Mouse (Mus musculus): ENCODE results near the gene Aimp2.

Gene Aimp2

DNA sequence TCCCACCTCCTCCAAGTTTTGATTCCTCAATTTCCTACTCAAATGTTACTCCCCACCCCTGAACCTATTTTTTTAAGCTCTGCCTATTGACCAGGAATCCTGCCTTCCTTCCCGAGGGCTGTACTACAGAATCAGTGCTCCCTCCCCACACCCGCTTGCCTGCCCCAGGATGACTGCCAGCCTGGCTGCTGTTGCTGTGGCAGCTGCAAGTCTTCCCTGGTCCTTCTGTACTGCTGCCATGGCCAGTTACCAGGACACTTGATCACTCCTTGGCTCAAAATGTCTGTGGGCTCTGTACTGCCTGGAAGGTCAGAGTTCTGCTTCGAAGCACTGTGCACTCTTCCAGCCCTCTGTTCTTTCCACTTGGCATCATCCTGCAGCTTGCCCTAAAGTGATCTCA is 7.5 kb downstream of the Aimp2 start:
- DNase-seq (ENCODE audit: extremely low spot score), result no peak

DNA sequence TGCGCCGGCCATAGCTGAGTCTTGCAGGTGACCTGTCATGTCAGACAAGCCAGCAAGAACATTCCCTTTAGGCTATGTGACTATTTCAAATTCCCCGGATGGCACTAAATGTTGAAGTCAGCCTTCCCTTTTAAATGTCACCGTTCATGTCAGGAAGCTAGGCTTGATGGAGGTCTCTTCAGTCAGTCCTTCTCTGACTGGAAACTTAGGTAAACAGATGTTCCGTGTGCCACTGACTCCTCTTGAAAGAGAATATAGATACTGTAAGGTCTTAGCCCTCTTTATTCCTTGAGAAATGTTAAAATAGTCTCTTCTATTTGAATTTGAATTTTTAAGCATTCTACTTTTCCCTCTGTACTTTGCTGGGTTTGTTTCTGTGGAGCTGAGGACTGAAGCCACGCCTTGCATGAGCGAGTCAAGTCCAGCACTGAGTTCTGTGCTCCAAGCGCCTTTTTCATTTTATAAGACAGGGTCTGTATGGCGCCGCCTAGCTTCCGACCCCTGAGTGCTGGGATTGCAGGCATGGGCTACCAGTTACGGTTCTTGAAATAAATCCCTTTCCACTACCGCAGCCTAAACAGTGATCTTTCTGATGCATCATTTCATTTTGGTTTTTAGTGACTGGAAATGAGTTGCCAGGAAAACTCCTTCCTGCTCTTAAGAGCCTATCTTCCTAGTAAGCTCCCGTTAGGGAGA is 11.9 kb downstream of the Aimp2 start, which contains the start of gene Ankrd61:
Gene Ankrd61 (minus strand): TSS at position 51 of the 696 bp plus-strand sequence.
- no peak for DNase-seq (ENCODE audit: extremely low spot score)

- DNase-seq (ENCODE audit: extremely low spot score), result no peak
These were observed 16.3 kb downstream of the Aimp2 start for GRCm38 (mm10) chr5:143893396-143893795.

DNA sequence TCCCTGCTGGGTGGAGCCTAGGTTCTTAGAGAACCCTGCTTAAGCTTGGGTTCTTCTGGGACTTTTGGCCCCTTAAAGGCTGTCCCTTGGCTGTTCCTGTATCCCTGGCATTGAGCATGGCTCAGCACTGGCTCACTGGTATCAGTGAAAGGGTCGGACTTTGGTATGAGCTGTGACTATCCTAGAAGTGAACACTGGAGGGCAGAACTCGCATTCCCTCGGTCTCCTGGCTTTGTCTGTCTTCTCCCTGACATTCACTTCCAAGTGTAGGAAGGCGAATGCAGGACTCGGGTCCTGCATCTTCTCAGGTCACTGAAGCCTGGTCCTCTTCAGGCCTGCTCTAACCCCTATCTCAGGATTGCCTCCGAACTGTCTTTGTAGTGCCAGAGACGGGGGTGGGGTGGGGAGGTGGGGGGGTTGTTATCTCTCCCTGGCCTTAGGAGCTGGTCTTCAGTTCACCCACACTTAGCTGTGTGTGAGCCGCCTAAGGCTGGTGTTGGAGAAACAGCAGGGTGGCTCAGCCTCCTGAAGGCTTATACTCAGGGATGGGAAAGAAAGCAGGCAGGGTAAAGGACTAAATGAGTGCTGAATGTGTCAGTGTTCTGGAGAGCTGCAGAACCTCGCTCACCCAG is 17.3 kb downstream of the Aimp2 start:
- no peak for DNase-seq (ENCODE audit: extremely low spot score)

DNA sequence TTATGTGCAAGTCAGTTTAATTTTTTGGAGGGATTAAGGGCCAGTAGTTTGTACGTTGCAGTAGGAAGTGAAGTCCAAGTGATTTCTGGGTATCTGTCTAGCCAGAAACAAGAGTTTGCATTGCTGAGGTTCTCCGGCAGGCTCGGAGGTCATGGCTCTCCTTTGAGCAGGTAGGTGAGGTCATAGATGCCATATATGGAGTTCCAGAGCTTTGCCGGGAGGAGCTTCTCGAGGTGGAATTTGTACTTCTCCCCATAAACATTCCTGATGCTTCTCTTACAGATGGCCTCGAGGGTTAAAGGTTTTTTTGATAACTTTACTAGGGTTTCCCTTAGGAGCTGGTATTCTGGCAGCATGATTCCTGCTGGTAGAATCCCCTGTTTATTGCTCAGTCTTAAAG is 18.9 kb downstream of the Aimp2 start:
- no peak for DNase-seq (ENCODE audit: extremely low spot score)

DNA sequence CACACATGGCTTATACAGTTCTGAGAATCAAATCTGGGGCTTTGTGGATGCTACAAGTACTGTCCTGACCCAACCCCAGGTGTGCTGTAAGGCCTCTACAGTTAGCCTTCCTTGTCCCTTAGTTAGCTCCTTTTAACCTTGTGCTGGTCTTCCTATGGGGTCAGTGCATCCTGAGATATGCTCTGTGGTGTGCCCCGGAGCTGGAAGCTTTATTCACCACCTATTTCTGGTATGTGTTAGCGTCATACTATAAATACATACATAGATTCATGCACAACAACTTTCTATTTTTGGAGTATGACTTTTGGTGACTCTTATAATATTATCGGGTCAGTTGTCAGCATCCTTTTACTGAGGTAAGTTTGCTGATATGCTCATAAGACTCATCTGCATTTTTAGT is 24.4 kb downstream of the Aimp2 start:
- no peak for DNase-seq (ENCODE audit: extremely low spot score)

GRCm38 (mm10) chr5:143874571-143874970 is 35.1 kb downstream of the Aimp2 start:
- no peak for DNase-seq (ENCODE audit: extremely low spot score)

DNA sequence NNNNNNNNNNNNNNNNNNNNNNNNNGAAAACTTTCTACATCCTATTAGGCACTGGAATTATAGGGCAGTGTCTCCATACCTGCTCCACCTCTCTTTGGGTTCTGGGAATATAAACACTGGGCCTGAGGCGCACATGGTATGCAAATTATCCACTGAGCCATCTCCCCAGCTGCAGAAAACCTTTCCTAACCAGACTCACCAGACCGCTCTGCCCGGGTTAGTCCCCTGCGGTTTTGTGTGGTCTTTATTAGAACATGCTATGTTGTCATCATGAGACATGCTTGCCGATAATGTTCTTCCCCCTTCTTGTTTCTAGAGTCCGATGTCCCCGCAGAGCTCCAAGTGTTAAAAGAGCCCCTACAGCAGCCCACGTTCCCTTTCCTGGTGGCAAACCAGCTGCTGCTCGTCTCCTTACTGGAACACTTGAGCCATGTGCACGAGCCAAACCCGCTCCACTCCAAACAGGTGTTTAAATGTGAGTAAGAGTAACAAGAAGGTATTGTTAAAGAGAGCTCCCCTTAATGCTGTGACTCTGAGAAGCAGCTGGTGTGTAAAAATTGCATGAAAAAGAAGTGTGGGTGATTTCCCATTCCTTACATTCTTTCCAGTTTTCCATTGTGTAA is 38.0 kb downstream of the Aimp2 start:
- DNase-seq (ENCODE audit: extremely low spot score), result no peak

Data from embryo, embryonic 9.5 days (tissue).